Mouse (Mus musculus): Measurements from ENCODE around the gene Gm9774.

Gm9774 gene

GRCm38 (mm10) chr3:92429323-92429722, at the start of gene Gm9774:
Gene Gm9774 (minus strand): TSS chr3:92429423.
- DNase-seq (ENCODE audit: low spot score) = no peak

- DNase-seq (ENCODE audit: low spot score) = no peak
Observed at GRCm38 (mm10) chr3:92470111-92470510, 40.9 kb upstream of the Gm9774 start.

DNA sequence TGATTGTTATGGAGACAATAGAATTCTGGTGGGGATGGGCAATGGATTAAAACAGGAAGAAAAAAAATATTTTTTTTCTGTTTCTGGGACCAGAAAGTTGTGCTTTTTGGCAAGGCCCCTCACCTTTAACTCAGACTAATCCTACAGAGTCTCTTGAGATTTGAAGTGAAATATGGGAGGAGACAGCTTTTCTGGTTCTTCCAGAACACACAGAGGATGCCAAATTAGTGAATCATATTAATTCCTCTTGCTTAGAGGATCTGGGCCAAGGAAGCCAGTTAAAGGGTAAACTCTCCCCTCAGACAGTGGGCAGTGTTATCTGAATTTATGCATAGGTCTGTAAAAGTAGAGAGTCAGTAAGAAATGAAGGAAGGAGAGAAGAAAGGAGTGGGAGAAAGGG, 38.2 kb upstream of the Gm9774 start:
- DNase-seq (ENCODE audit: low spot score) = no peak

- DNase-seq (ENCODE audit: low spot score) = no peak
Observed at GRCm38 (mm10) chr3:92466576-92466975, 37.4 kb upstream of the Gm9774 start.

- DNase-seq (ENCODE audit: low spot score) = no peak
Observed at GRCm38 (mm10) chr3:92458620-92459019, 29.4 kb upstream of the Gm9774 start, which contains the start of gene Sprr3. Gene Sprr3 (minus strand): TSS chr3:92458720.

DNA sequence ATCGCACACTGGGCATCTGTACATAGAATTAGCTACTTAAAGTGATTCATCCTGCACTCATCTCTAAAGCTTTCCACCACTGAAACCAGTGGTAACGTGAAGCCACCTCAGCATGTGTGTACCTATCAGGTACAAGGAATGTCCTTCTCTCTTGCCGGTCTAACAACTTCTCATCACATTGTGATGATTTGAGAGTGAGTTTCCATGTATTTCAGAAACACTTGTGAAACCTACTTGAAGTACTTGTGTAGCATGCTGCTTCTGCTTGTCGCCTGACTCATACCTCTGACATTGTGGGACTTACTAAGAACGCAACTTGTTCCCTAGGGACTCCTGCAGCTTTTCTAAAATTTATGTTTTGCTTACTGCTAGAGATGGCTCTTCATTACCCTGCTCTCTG, 25.9 kb upstream of the Gm9774 start:
- DNase-seq (ENCODE audit: low spot score) = no peak

- DNase-seq (ENCODE audit: low spot score) = no peak
Observed at GRCm38 (mm10) chr3:92440177-92440576, 11.0 kb upstream of the Gm9774 start.

GRCm38 (mm10) chr3:92438689-92439088, 9.5 kb upstream of the Gm9774 start, which contains the start of gene Sprr1b:
Gene Sprr1b (minus strand): TSS chr3:92438789.
- no peak for DNase-seq (ENCODE audit: low spot score)

GRCm38 (mm10) chr3:92432282-92432681, 3.1 kb upstream of the Gm9774 start, which contains the start of gene Sprr2k:
Gene Sprr2k (plus strand): TSS chr3:92432582.
- DNase-seq (ENCODE audit: low spot score) = no peak

DNA sequence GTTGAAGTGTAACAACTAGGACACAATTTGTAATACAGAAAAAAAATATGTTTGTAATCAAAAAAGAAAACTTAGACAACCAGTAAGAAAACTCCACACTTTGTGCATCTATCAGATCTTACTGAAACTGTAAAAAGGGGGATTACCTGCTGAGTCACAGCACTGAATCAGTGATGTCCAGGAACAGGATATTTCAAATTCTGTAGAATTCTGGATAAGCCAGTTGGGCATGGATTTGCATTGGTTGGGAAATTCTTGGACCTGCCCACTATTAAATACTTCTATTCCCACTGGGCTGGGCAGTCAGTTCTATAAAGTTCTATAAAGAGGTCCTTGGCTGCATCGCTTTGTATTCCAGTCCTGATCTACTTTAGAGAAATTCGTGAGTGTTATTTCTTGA, 11.4 kb downstream of the Gm9774 start, which contains the start of gene Sprr2j-ps:
Gene Sprr2j-ps, plus strand, starts transcription at position 301 of the 400 bp plus-strand sequence.
- no peak for DNase-seq (ENCODE audit: low spot score)

- no peak for DNase-seq (ENCODE audit: low spot score)
Observed at GRCm38 (mm10) chr3:92407691-92408090, 21.5 kb downstream of the Gm9774 start, which contains the start of gene Sprr2i. Gene Sprr2i (plus strand): TSS chr3:92407991.

DNA sequence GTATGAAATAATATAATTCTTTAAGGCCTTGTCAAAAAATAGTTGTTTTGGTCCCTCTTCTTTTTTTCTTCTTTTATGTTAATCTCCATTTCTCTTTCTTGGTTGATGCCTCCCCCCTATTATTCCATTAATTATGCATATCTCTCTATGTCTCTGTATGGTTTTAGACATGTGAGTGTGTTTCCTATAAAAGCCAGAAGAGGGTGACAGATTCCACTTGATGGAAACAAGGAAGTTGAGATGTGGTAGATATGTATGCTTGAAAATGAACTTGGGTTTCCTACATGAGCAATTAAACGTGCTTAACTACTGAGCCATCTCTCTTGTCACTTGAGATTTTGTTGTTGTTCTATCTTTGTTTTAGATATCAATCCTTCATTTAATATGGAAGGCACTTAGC, 34.9 kb downstream of the Gm9774 start:
- DNase-seq (ENCODE audit: low spot score) = no peak

GRCm38 (mm10) chr3:92385385-92385784, 43.8 kb downstream of the Gm9774 start, which contains the start of gene Sprr2h:
Gene Sprr2h (plus strand): TSS chr3:92385685.
- no peak for DNase-seq (ENCODE audit: low spot score)

All from layer of hippocampus, adult 9-10 months (tissue).